Comparison of ENCODE assay signal across 13 mouse cellular contexts in genomic region chr2:115449783-115450483, GRCm38 (mm10).
"Had no signal": no experiment of that assay in that cellular context is flagged by ENCODE, and none has a peak within 500 bp of the region (broad histone marks: within the 10 kb centered on the region; RNA-seq: fewer than 3 reads in every experiment).

No protein-coding gene starts in this region.

- DNase-seq: kidney, adult 2 months; kidney, postnatal 14 days; left cerebral cortex, postnatal 4 days; lung, postnatal 36 days; midbrain, embryonic 14.5 days; spleen, adult 18-20 months; thymus, adult 18-20 months; thymus, postnatal 14 days had no signal

- H3K4me2 ChIP-seq: kidney, embryonic 15.5 days; limb, embryonic 13.5 days; liver, embryonic 15.5 days; neural tube, embryonic 12.5 days had no signal

- H3K9me3 ChIP-seq: kidney, embryonic 15.5 days; limb, embryonic 13.5 days; liver, embryonic 15.5 days; midbrain, embryonic 10.5 days; neural tube, embryonic 12.5 days had no signal

- H3K27ac ChIP-seq: kidney, embryonic 15.5 days; limb, embryonic 13.5 days; liver, embryonic 15.5 days; midbrain, embryonic 10.5 days; neural tube, embryonic 12.5 days had no signal

- H3K27me3 ChIP-seq: kidney, embryonic 15.5 days; limb, embryonic 13.5 days; liver, embryonic 15.5 days; neural tube, embryonic 12.5 days had no signal

- H3K4me3 ChIP-seq: kidney, embryonic 15.5 days; limb, embryonic 13.5 days; liver, embryonic 15.5 days; midbrain, embryonic 10.5 days; neural tube, embryonic 12.5 days had no signal

- H3K9ac ChIP-seq: kidney, embryonic 15.5 days; limb, embryonic 13.5 days; liver, embryonic 15.5 days; neural tube, embryonic 12.5 days had no signal

- H3K36me3 ChIP-seq: kidney, embryonic 15.5 days; limb, embryonic 13.5 days; liver, embryonic 15.5 days; midbrain, embryonic 10.5 days; neural tube, embryonic 12.5 days had no signal

- H3K4me1 ChIP-seq: kidney, embryonic 15.5 days; limb, embryonic 13.5 days; liver, embryonic 15.5 days; neural tube, embryonic 12.5 days had no signal
